Mouse (Mus musculus): ENCODE measurements at regions not wholly inside any gene's neighbourhood (a gene's known extent, or its start where the extent isn't known, plus 50 kb on each side); places are given as distances from the start of the nearest gene placed in this dataset.

GRCm38 (mm10) chr6:58752496-58752895, 78.8 kb upstream of the Herc3 start:
- DNase-seq (ENCODE audit: low read depth, low spot score) = no peak

GRCm38 (mm10) chr6:58756309-58757015, 74.8 kb upstream of the Herc3 start:
- no peak for DNase-seq (ENCODE audit: low read depth, low spot score)

DNA sequence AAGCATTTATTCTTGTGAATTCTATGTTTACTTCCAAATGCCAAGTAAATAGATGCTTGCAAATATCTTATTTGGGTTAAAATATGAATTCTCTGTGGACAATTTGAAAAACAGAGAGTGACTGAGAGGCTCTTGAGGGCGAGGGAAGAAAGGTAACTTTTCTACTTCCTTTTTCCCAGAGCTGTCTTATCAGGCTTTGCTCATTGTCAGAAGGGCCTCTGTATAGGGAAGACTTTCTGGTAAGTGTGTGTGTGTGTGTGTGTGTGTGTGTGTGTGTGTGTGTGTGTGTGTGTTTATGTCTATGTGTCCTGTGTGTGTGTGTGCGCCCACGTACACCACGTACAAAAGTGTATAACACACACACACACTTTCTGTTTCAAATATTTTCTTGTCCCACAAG, 73.9 kb upstream of the Herc3 start:
- DNase-seq (ENCODE audit: low read depth, low spot score) = no peak

DNA sequence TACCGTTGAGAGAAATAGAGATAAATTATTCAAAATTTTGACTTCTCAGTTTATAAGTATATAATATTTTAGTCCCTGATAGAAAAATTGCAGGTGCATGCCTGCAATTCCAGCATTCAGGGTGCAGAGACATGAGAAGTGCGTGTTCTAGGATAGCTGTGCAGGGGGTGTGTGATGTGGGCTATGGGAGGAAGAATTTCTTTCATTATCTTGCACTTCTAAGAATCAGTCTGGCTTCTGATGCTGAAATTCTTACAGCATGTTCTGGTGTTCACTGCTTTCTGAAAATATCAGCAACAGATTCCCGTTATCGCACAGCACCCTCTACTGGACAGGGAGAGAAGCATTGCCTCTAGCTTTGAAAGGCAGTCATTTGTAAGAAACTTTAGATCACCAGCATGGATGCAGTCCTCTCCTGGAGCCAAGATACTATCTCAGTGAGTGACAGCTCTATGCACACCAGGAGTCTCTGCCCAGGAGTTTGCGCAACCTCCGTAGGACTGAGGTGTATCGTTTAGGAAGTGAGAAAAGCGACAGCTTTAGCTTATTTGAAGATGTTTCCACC, 60.5 kb upstream of the Herc3 start:
- DNase-seq (ENCODE audit: low read depth, low spot score) = peak; percentile 67

DNA sequence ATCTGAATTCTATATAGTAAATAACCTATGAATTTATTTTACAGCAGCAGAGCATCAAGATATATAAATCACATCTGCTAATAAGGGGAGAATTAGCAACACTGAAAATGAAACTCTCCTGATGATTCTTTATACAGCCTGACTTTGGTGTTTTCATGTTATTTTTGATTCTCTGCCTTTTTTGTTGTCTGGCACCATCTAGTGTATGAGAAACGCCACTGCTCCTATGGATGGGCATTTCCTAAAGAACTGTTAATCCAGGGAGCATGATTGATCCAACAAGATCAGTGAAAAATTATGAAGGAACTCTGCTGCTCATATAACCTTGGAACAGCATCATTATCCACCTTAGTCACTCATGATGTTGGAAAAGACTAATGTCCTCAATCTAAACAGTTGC, 59.3 kb upstream of the Herc3 start:
- peak; percentile 28 for DNase-seq (ENCODE audit: low read depth, low spot score)
